Mouse (Mus musculus): ENCODE results near the gene Nsf.

- TF ChIP-seq CTCF (IDR thresholded peaks at IDR 0.05; ENCODE audit: insufficient read depth, low read depth, low read length): no peak
- no peak for TF ChIP-seq POLR2A (IDR thresholded peaks at IDR 0.05; ENCODE audit: insufficient read depth, low read depth, low read length)
Observed at GRCm38 (mm10) chr11:103829956-103830355, 123.9 kb downstream of the Nsf start.

Data from olfactory bulb, adult 2 months (tissue).